Mouse (Mus musculus) forebrain, embryonic 14.5 days (tissue): Measurements from ENCODE around the gene Morc4. TPM values are rescaled to one million over a fixed set of nuclear protein-coding genes. Genes with fewer than 3 reads are reported as not detected.

Experiments
- ATAC-seq: fragments of 200-750 bp; cut with Nextera tagmentation; 2 replicates; pipeline ENCODE4 v1.8.0; 2017; ENCODE audit warnings: mild to moderate bottlenecking, moderate library complexity
- DNase-seq: peaks from one replicate; pipeline ENCODE4 v3.0.0-alpha.2; 2015; ENCODE audit warnings: low spot score
- H3K27ac ChIP-seq: fragments of 300-500 bp; sonication (generic); 2 replicates; pipeline ENCODE4 v1.5.1; 2014; ENCODE audit warnings: low read depth, mild to moderate bottlenecking, control low read depth, low read length, moderate library complexity
- H3K27me3 ChIP-seq: fragments of 300-500 bp; sonication (generic); replicated peaks from 2 replicates; pipeline ENCODE4 v1.6.1; 2014; ENCODE audit warnings: low read length, control low read depth, mixed read lengths; ENCODE audit not compliant: control insufficient read depth, insufficient read depth
- H3K36me3 ChIP-seq: fragments of 300-500 bp; sonication (generic); 2 replicates; pipeline ENCODE4 v1.6.1; 2014; ENCODE audit warnings: low read length, control low read depth; ENCODE audit not compliant: control insufficient read depth, insufficient read depth
- H3K4me1 ChIP-seq: fragments of 300-500 bp; sonication (generic); 2 replicates; pipeline ENCODE4 v1.6.1; 2014; ENCODE audit warnings: antibody characterized with exemption, low read length, control low read depth; ENCODE audit not compliant: control insufficient read depth, insufficient read depth
- H3K4me2 ChIP-seq: fragments of 300-500 bp; sonication (generic); 2 replicates; pipeline ENCODE4 v1.6.1; 2014; ENCODE audit warnings: mild to moderate bottlenecking, control low read depth, low read length
- H3K4me3 ChIP-seq: fragments of 300-500 bp; sonication (generic); 2 replicates; pipeline ENCODE4 v1.5.1; 2014; ENCODE audit warnings: low read depth, low read length, control low read depth
- H3K9ac ChIP-seq: fragments of 300-500 bp; sonication (generic); 2 replicates; pipeline ENCODE4 v1.6.1; 2014; ENCODE audit warnings: mild to moderate bottlenecking, low read length, control low read depth, moderate library complexity
- H3K9me3 ChIP-seq: fragments of 300-500 bp; sonication (generic); replicated peaks from 2 replicates; pipeline ENCODE4 v1.6.1; 2016; ENCODE audit warnings: low read length, control low read depth, mixed read lengths; ENCODE audit not compliant: control insufficient read depth
- WGBS: fragments of 180-500 bp; shearing (Covaris S2); extraction: QIAGEN DNeasy Blood & Tissue Kit; methylation state at CpG from one replicate; pipeline ENCODE4 v1.1.7; 2014; 5-methylcytosine and 5-hydroxymethylcytosine counted together
- polyA plus RNA-seq: library from polyadenylated mRNA; unstranded; fragments of >200 nt; fragmentation: Nextera tagmentation; extraction: Ambion mirVana; gene quantifications from 2 replicates; pipeline ENCODE4 v1.2.1, GENCODE M21; 2014

The Morc4 gene
- polyA plus RNA-seq, 1 experiment from 2014 or later: 2.0 TPM

DNA sequence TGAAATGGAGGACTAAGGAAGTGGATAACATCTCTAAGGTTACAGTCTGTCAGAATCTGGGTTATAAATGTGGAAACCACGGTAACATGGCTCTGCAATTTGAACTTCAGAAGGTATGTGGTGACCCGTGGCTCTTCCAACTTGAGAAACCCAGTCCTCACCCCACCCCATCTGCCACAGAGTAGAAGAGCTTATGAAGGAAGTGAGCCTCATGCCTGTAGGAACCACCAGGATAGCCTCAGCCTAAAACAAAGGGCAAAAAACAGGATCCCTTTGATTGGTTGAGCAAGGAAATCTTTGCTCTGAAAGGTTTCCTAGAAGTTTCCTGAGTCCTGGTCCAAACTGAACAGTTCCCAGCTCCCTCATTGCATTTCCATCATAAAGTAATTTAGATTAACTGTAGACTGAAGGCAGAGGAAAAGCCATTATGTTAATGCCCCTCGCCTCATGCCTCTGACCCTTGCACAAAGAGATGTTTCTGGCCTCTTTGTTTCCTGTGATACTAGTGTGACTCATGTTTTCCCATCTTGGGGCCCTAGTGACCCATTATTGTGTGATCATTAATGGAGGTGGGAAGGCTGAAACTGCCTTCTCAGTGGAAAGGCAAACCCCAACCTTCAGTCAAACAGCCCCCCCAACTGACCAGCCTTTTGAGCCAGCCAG, 58.7 kb downstream of the Morc4 start:
- Histone ChIP-seq H3K4me2 (no peak overlapping the region), H3K4me3 (no peak overlapping the region), H3K27ac (no peak overlapping the region), H3K36me3 (no peaks in the 10 kb centered on the region), H3K4me1 (no peaks in the 10 kb centered on the region), H3K27me3 (no peaks in the 10 kb centered on the region), H3K9me3 (no peaks in the 10 kb centered on the region), H3K9ac (no peak overlapping the region)
- DNase-seq: no peak
- ATAC-seq: no peak
- 81% methylated on average over 3 of the region's 3 CpGs for whole genome bisulfite sequencing

DNA sequence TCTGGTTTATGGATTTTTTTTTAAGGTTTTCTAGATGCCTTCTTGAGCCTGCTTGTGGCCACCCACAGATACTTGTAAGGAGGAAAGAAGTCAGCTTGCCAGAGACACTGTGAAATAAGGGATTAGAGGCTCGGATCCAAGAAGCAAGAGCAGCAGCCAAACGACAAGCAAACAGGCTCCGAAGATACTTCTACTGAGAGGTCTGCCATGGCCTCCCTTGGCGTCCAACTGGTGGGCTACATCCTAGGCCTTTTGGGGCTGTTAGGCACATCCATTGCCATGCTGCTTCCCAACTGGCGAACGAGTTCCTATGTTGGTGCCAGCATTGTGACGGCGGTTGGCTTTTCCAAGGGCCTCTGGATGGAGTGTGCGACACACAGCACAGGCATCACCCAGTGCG, 63.0 kb downstream of the Morc4 start:
- WGBS: 86% methylated on average over 10 of the region's 10 CpGs

DNA sequence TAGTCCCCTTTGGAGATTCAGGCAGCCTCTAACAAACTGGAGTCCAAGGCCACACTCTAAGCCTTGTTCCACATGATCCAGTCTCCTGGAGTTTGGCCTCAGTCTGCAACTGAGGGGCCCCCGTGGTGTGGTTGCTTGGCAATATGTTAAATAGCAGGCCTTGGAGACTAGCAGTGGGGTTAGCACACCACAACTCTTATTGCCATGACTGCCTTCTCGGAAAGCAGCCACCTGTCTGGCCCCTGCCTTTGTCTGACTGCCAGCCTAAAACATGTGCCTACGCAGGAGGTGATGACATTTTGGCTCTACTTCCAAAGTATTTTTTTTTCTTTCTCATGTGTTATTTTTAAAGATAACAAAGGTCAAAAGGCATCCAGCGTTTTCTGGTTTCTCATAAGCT, 63.4 kb downstream of the Morc4 start:
- Histone ChIP-seq H3K27me3 (no peaks in the 10 kb centered on the region), H3K4me1 (no peaks in the 10 kb centered on the region), H3K27ac (no peak overlapping the region; the same call in 1 of the 2 replicates), H3K9me3 (no peaks in the 10 kb centered on the region), H3K9ac (no peak overlapping the region), H3K4me2 (no peak overlapping the region), H3K36me3 (no peaks in the 10 kb centered on the region), H3K4me3 (no peak overlapping the region)
- no peak for DNase-seq
- ATAC-seq: no peak
- 59% methylated on average over 4 of the region's 4 CpGs for WGBS

More for the DNA sequence above, 63.0 kb downstream of the Morc4 start:
- Histone ChIP-seq H3K4me3 (no peak overlapping the region), H3K9me3 (no peaks in the 10 kb centered on the region), H3K4me1 (no peaks in the 10 kb centered on the region), H3K36me3 (no peaks in the 10 kb centered on the region), H3K9ac (no peak overlapping the region), H3K27ac (no peak overlapping the region), H3K4me2 (no peak overlapping the region), H3K27me3 (no peaks in the 10 kb centered on the region)
- DNase-seq (no peak), ATAC-seq (no peak)

GRCm38 (mm10) chrX:139807391-139807790, 64.1 kb downstream of the Morc4 start:
- Histone ChIP-seq H3K9ac (no peak overlapping the region), H3K27me3 (no peaks in the 10 kb centered on the region), H3K4me2 (no peak overlapping the region), H3K4me3 (no peak overlapping the region), H3K4me1 (no peaks in the 10 kb centered on the region), H3K9me3 (no peaks in the 10 kb centered on the region), H3K36me3 (no peaks in the 10 kb centered on the region), H3K27ac (no peak overlapping the region)
- WGBS: 80% methylated on average over 2 of the region's 2 CpGs
- ATAC-seq (no peak), DNase-seq (no peak)

DNA sequence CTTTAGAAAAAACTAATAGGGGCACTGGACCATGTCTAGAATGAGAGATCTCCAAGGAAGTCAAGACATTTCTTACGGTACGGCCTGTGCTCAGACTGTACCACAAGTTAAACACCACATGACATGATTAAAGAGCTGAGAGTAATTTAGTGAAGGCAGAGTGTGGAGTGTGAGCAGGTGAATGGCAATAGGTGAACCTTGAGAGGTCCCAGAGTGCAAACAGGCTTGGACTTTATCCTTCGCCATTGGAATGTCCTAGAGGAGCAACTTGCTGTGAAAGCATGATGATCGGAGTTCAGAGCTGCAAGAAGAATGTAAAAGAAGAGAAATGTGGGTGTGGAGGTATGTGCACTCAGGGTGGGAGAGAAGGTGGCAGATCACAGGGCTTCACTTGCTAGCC, 65.6 kb downstream of the Morc4 start:
- DNase-seq (no peak), ATAC-seq (no peak)
- 96% methylated on average over 4 of the region's 4 CpGs for WGBS
- Histone ChIP-seq H3K4me2 (no peak overlapping the region), H3K9ac (no peak overlapping the region), H3K4me1 (no peaks in the 10 kb centered on the region), H3K36me3 (no peaks in the 10 kb centered on the region), H3K27ac (no peak overlapping the region), H3K9me3 (no peaks in the 10 kb centered on the region), H3K27me3 (no peaks in the 10 kb centered on the region), H3K4me3 (no peak overlapping the region)

DNA sequence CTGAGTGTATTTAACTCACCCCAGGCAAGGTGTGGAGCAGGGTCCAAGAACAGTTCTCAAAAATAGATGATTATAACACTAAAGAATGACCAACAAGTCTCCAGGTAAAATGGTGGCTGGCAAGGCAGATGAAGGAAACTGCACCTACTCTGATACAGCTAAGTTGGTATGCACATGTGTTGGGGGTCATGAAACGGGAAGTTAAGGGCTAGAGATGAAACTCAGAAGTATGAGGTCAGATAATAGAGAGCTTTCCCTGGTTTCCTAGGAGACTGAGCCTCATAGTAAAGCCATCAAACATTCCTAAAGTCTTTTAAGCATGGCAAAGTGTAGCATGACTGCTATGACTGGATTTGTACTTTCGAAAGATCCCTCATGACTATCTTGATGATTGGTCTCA, 68.4 kb downstream of the Morc4 start:
- H3K4me2 ChIP-seq: no peak overlapping the region
- H3K36me3 ChIP-seq: no peaks in the 10 kb centered on the region
- 70% methylated on average over 2 of the region's 2 CpGs for WGBS
- no peak overlapping the region for H3K9ac ChIP-seq
- H3K27me3 ChIP-seq: no peaks in the 10 kb centered on the region
- H3K27ac ChIP-seq: no peak overlapping the region
- H3K9me3 ChIP-seq: no peaks in the 10 kb centered on the region
- no peak overlapping the region for H3K4me3 ChIP-seq
- DNase-seq: no peak
- no peak for ATAC-seq
- no peaks in the 10 kb centered on the region for H3K4me1 ChIP-seq

DNA sequence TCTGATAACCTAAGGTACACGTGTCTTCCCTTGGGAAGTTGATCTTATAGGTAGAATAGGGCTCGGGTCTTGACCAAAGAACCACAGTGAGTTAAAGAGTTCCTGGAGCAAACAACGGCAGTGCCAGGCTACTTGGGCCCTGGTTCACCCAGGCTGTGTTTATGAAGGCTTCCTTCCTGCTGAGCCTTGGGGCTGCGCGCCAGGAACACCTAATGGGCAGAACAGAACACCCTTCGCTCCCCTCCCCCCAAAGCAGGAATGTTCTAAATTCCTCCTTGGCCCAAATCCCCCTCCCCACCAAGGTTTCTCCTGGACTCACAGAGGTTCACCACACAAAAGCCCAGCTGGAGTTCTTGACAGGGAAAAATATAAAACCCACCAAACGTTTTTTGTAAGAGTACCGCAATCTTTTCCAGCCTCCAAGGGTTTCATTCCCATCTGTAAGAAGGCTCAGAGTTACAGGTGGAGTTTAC, 71.0 kb downstream of the Morc4 start, which contains the start of gene Cldn2:
TSS of gene Cldn2 (plus strand) at position 423 of the 473 bp plus-strand sequence.
- DNase-seq: no peak
- Histone ChIP-seq H3K4me2 (no peak within 1 kb of the TSS), H3K27me3 (no peaks in the 10 kb centered on the region), H3K27ac (no peak within 1 kb of the TSS), H3K9ac (no peak within 1 kb of the TSS), H3K36me3 (no peaks in the 10 kb centered on the region), H3K4me3 (no peak within 1 kb of the TSS), H3K9me3 (no peaks in the 10 kb centered on the region), H3K4me1 (no peaks in the 10 kb centered on the region)
- WGBS: 72% methylated on average over 8 of the region's 8 CpGs
- no peak for ATAC-seq

DNA sequence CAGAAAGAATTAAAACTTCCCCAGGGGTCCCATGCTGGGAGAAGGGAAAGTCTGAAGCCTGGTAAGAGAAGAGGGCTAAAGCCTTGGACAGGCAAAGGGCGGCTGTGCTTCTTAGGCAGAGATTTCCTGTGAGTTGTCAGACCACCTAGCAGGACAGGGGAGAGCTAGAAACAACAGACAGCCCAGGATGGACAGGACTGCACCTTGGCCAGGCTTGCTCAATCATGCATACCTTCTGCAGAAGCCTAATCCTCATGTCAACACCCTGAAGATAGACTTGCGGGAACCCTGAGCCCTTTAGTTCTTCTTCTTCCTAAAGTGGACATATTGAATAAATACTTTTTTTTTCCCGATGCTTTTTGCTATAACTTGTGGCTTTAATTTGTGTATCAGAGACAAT, 71.5 kb downstream of the Morc4 start:
- ATAC-seq (no peak), DNase-seq (no peak)
- Histone ChIP-seq H3K4me2 (no peak overlapping the region), H3K36me3 (no peaks in the 10 kb centered on the region), H3K9ac (no peak overlapping the region), H3K4me1 (no peaks in the 10 kb centered on the region), H3K27ac (no peak overlapping the region), H3K9me3 (no peaks in the 10 kb centered on the region), H3K27me3 (no peaks in the 10 kb centered on the region), H3K4me3 (no peak overlapping the region)
- 76% methylated on average over 3 of the region's 3 CpGs for WGBS

DNA sequence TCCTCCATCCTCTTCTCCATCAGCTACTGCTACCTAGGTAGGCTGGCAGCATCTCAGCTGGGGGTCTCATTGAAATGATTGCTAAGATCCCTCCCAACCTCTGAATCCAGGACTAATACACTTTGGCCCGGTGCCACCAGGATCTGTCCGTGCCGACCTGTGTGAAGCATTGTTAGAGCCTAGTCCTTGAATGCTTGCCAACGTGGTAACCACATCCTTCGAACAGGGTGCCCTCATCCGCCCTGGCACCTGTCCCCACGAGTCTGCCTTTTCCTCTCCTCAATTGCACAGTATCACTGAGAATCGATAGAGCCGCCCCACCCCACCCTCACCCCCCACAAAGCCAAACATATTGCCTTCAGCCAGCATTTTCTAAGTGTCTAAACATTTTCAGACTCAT, 73.6 kb downstream of the Morc4 start:
- H3K4me1 ChIP-seq: no peaks in the 10 kb centered on the region
- no peaks in the 10 kb centered on the region for H3K36me3 ChIP-seq
- H3K27ac ChIP-seq: no peak overlapping the region
- WGBS: 64% methylated on average over 9 of the region's 9 CpGs
- no peak overlapping the region for H3K4me3 ChIP-seq
- H3K9ac ChIP-seq: no peak overlapping the region
- DNase-seq (no peak), ATAC-seq (no peak)
- H3K9me3 ChIP-seq: no peaks in the 10 kb centered on the region
- no peak overlapping the region for H3K4me2 ChIP-seq
- H3K27me3 ChIP-seq: no peaks in the 10 kb centered on the region
